Mouse (Mus musculus) embryonic facial prominence, embryonic 11.5 days (tissue): ENCODE results near the gene Inpp5a. TPM values are rescaled to one million over a fixed set of nuclear protein-coding genes. Genes with fewer than 3 reads are reported as not detected.
A peak's percentile ranks its signal among the peaks of the same experiment; 100 is the strongest.

Experiments used
- ATAC-seq: fragments of 200-750 bp; cut with Nextera tagmentation; replicated peaks from 2 replicates; pipeline ENCODE4 v1.8.0; 2017; ENCODE audit warnings: low read depth; ENCODE audit not compliant: insufficient number of reproducible peaks, low FRiP score, low TSS enrichment
- DNase-seq: peaks from one replicate; pipeline ENCODE4 v3.0.0-alpha.2; 2015; ENCODE audit warnings: low spot score
- H3K27ac ChIP-seq: fragments of 300-500 bp; sonication (generic); replicated peaks from 2 replicates; pipeline ENCODE4 v1.5.1; 2014; ENCODE audit warnings: mild to moderate bottlenecking, low read depth, low read length, control low read depth
- H3K27me3 ChIP-seq: fragments of 300-500 bp; sonication (generic); 2 replicates; pipeline ENCODE4 v1.6.1; 2014; ENCODE audit warnings: mild to moderate bottlenecking, low read length, moderate library complexity, mixed read lengths; ENCODE audit not compliant: control insufficient read depth, insufficient read depth
- H3K36me3 ChIP-seq: fragments of 300-500 bp; sonication (generic); replicated peaks from 2 replicates; pipeline ENCODE4 v1.6.1; 2014; ENCODE audit warnings: low read depth, mild to moderate bottlenecking, low read length, moderate library complexity, mixed read lengths; ENCODE audit not compliant: control insufficient read depth, insufficient read depth
- H3K4me1 ChIP-seq: fragments of 300-500 bp; sonication (generic); 2 replicates; pipeline ENCODE4 v1.6.1; 2014; ENCODE audit warnings: low read length, mixed read lengths; ENCODE audit not compliant: control insufficient read depth, insufficient read depth
- H3K4me2 ChIP-seq: fragments of 300-500 bp; sonication (generic); 2 replicates; pipeline ENCODE4 v1.6.1; 2014; ENCODE audit warnings: low read depth, mild to moderate bottlenecking, control low read depth, low read length, moderate library complexity
- H3K4me3 ChIP-seq: fragments of 300-500 bp; sonication (generic); 2 replicates; pipeline ENCODE4 v1.5.1; 2014; ENCODE audit warnings: low read depth, low read length, control low read depth
- H3K9ac ChIP-seq: fragments of 300-500 bp; sonication (generic); replicated peaks from 2 replicates; pipeline ENCODE4 v1.6.1; 2014; ENCODE audit warnings: mild to moderate bottlenecking, control low read depth, low read length
- H3K9me3 ChIP-seq: fragments of 300-500 bp; sonication (generic); replicated peaks from 2 replicates; pipeline ENCODE4 v1.6.1; 2016; ENCODE audit warnings: mild to moderate bottlenecking, low read length, inconsistent platforms, mixed read lengths; ENCODE audit not compliant: control insufficient read depth
- WGBS: fragments of 180-500 bp; shearing (Covaris S2); extraction: QIAGEN DNeasy Blood & Tissue Kit; methylation state at CpG from one replicate; pipeline ENCODE4 v1.1.7; 2014; 5-methylcytosine and 5-hydroxymethylcytosine counted together
- polyA plus RNA-seq: library from polyadenylated mRNA; unstranded; fragments of >200 nt; fragmentation: Nextera tagmentation; extraction: Ambion mirVana; gene quantifications from 2 replicates; pipeline ENCODE4 v1.2.1, GENCODE M21; 2014

Gene Inpp5a
- polyA plus RNA-seq, 1 experiment from 2014 or later = 28.4 TPM

GRCm38 (mm10) chr7:139456759-139457158 is 67.8 kb downstream of the Inpp5a start:
- WGBS = 80% methylated on average over 6 of the region's 6 CpGs
- Histone ChIP-seq H3K4me2 (no peak overlapping the region), H3K9ac (no peak overlapping the region), H3K36me3 (no peaks in the 10 kb centered on the region), H3K27ac (no peak overlapping the region), H3K4me1 (no peaks in the 10 kb centered on the region), H3K27me3 (no peaks in the 10 kb centered on the region), H3K4me3 (no peak overlapping the region), H3K9me3 (no peaks in the 10 kb centered on the region)
- DNase-seq = no peak
- ATAC-seq = no peak

- Histone ChIP-seq H3K4me3 (no peak overlapping the region), H3K4me2 (no peak overlapping the region)
Observed at GRCm38 (mm10) chr7:139461344-139461743, 72.4 kb downstream of the Inpp5a start.

GRCm38 (mm10) chr7:139462142-139462541 is 73.2 kb downstream of the Inpp5a start:
- no peaks in the 10 kb centered on the region for H3K9me3 ChIP-seq

More at GRCm38 (mm10) chr7:139461344-139461743, 72.4 kb downstream of the Inpp5a start:
- Histone ChIP-seq H3K9me3 (no peaks in the 10 kb centered on the region), H3K27me3 (no peaks in the 10 kb centered on the region), H3K4me1 (no peaks in the 10 kb centered on the region), H3K27ac (no peak overlapping the region), H3K36me3 (no peaks in the 10 kb centered on the region), H3K9ac (no peak overlapping the region)
- no peak for ATAC-seq
- DNase-seq = no peak
- 91% methylated on average over 12 of the region's 12 CpGs for WGBS

GRCm38 (mm10) chr7:139465538-139465937 is 76.6 kb downstream of the Inpp5a start:
- no peak overlapping the region for H3K27ac ChIP-seq
- no peak overlapping the region for H3K9ac ChIP-seq
- H3K27me3 ChIP-seq = no peaks in the 10 kb centered on the region
- DNase-seq (no peak), ATAC-seq (no peak)
- peaks cover 3% of the 10 kb centered on the region; the same call in 1 of the 2 replicates for H3K4me1 ChIP-seq
- H3K4me3 ChIP-seq = no peak overlapping the region
- H3K36me3 ChIP-seq = no peaks in the 10 kb centered on the region
- H3K9me3 ChIP-seq = no peaks in the 10 kb centered on the region
- H3K4me2 ChIP-seq = no peak overlapping the region
- WGBS = 86% methylated on average over 4 of the region's 4 CpGs

More at GRCm38 (mm10) chr7:139462142-139462541, 73.2 kb downstream of the Inpp5a start:
- 89% methylated on average over 10 of the region's 10 CpGs for WGBS
- DNase-seq = no peak
- Histone ChIP-seq H3K4me3 (no peak overlapping the region), H3K27ac (no peak overlapping the region), H3K27me3 (no peaks in the 10 kb centered on the region), H3K36me3 (no peaks in the 10 kb centered on the region), H3K4me2 (no peak overlapping the region), H3K9ac (no peak overlapping the region), H3K4me1 (no peaks in the 10 kb centered on the region)
- ATAC-seq = no peak

GRCm38 (mm10) chr7:139466484-139467176 is 77.7 kb downstream of the Inpp5a start:
- Histone ChIP-seq H3K9me3 (no peaks in the 10 kb centered on the region), H3K4me3 (no peak overlapping the region), H3K27ac (no peak overlapping the region), H3K27me3 (no peaks in the 10 kb centered on the region), H3K4me1 (peaks cover 3% of the 10 kb centered on the region; the same call in 1 of the 2 replicates), H3K9ac (no peak overlapping the region), H3K4me2 (no peak overlapping the region), H3K36me3 (no peaks in the 10 kb centered on the region)
- 57% methylated on average over 7 of the region's 7 CpGs for WGBS
- ATAC-seq (no peak), DNase-seq (no peak)

- no peak overlapping the region for H3K4me3 ChIP-seq
- 79% methylated on average over 10 of the region's 10 CpGs for WGBS
- peaks cover 3% of the 10 kb centered on the region; the same call in 1 of the 2 replicates for H3K4me1 ChIP-seq
- H3K27me3 ChIP-seq = no peaks in the 10 kb centered on the region
- no peaks in the 10 kb centered on the region for H3K9me3 ChIP-seq
- no peaks in the 10 kb centered on the region for H3K36me3 ChIP-seq
- no peak overlapping the region for H3K4me2 ChIP-seq
- ATAC-seq (no peak), DNase-seq (peak; percentile 11)
- H3K9ac ChIP-seq = no peak overlapping the region; the same call in 1 of the 2 replicates
- H3K27ac ChIP-seq = no peak overlapping the region
Observed at GRCm38 (mm10) chr7:139467177-139467895, 78.4 kb downstream of the Inpp5a start.

- H3K4me3 ChIP-seq = no peak overlapping the region
- no peak for ATAC-seq
- 63% methylated on average over 4 of the region's 4 CpGs for WGBS
Observed at GRCm38 (mm10) chr7:139467896-139468279, 79.0 kb downstream of the Inpp5a start.

GRCm38 (mm10) chr7:139468440-139468839 is 79.5 kb downstream of the Inpp5a start:
- H3K4me1 ChIP-seq = peaks cover 3% of the 10 kb centered on the region; the same call in 1 of the 2 replicates
- no peak overlapping the region for H3K9ac ChIP-seq
- no peak overlapping the region for H3K4me3 ChIP-seq
- no peak overlapping the region for H3K4me2 ChIP-seq
- WGBS = 17% methylated on average over 2 of the region's 2 CpGs
- ATAC-seq = no peak
- no peaks in the 10 kb centered on the region for H3K36me3 ChIP-seq
- DNase-seq = peak; percentile 33
- no peaks in the 10 kb centered on the region for H3K9me3 ChIP-seq
- H3K27me3 ChIP-seq = no peaks in the 10 kb centered on the region
- no peak overlapping the region for H3K27ac ChIP-seq

More at GRCm38 (mm10) chr7:139467896-139468279, 79.0 kb downstream of the Inpp5a start:
- Histone ChIP-seq H3K9me3 (no peaks in the 10 kb centered on the region), H3K4me2 (no peak overlapping the region), H3K27me3 (no peaks in the 10 kb centered on the region), H3K36me3 (no peaks in the 10 kb centered on the region), H3K9ac (no peak overlapping the region), H3K4me1 (peaks cover 3% of the 10 kb centered on the region; the same call in 1 of the 2 replicates), H3K27ac (no peak overlapping the region)
- no peak for DNase-seq
